Mouse (Mus musculus) olfactory bulb, adult 2 months (tissue): ENCODE data around the gene Cdk9.

Source experiments
- CTCF ChIP-seq: fragments of 200-500 bp; IDR thresholded peaks from 2 replicates; pipeline ENCODE4 v1.5.1; 2012; ENCODE audit warnings: low read depth, mild to moderate bottlenecking, low read length, moderate library complexity; ENCODE audit not compliant: insufficient read depth
- POLR2A ChIP-seq: fragments of 200-500 bp; IDR thresholded peaks from 2 replicates; pipeline ENCODE4 v1.6.1; 2012; ENCODE audit warnings: mild to moderate bottlenecking, low read depth, low read length, moderate library complexity; ENCODE audit not compliant: insufficient read depth

GRCm38 (mm10) chr2:32756674-32757055 is 43.8 kb upstream of the Cdk9 start:
- TF ChIP-seq CTCF, result no peak
- TF ChIP-seq POLR2A, result no peak
